Mouse (Mus musculus) thymus, adult 2 months (tissue): Measurements from ENCODE around the gene Osbp.

Experiments
- CTCF ChIP-seq: fragments of 200-500 bp; IDR thresholded peaks from 2 replicates; pipeline ENCODE4 v1.5.1; 2012; ENCODE audit warnings: mild to moderate bottlenecking, control low read depth, low read length, moderate library complexity, borderline replicate concordance; ENCODE audit not compliant: control insufficient read depth, poor library complexity, insufficient read depth; ENCODE audit errors: extremely low read depth
- POLR2A ChIP-seq: fragments of 200-500 bp; IDR thresholded peaks from 2 replicates; pipeline ENCODE4 v1.6.1; 2012; ENCODE audit warnings: mild to moderate bottlenecking, low read length, control low read depth, moderate library complexity; ENCODE audit not compliant: control insufficient read depth, poor library complexity, insufficient read depth; ENCODE audit errors: extremely low read depth

- TF ChIP-seq CTCF (no peak), POLR2A (no peak)
These were observed 37.6 kb upstream of the Osbp start for GRCm38 (mm10) chr19:11928025-11928748.
